Mouse (Mus musculus): ENCODE data around the gene Cox8b. TPM values are rescaled to one million over a fixed set of nuclear protein-coding genes. Genes with fewer than 3 reads are reported as not detected.

Cox8b gene
- total and polyA plus RNA-seq, 3 experiments, result not detected

GRCm38 (mm10) chr7:140941222-140942051 is 41.2 kb upstream of the Cox8b start, which contains the start of gene Pgghg (continued):
- peak; percentile 51; the same call in 1 of the 2 replicates for TF ChIP-seq ELF1 (IDR thresholded peaks at IDR 0.05; ENCODE audit: low read depth, low read length)
- no peak for TF ChIP-seq MAFK (IDR thresholded peaks at IDR 0.05; ENCODE audit: borderline replicate concordance, low read depth, low read length)
- TF ChIP-seq TCF12 (IDR thresholded peaks at IDR 0.05; ENCODE audit: low read depth, low read length), result peak; percentile 42; the same call in 1 of the 2 replicates
- no peak for TF ChIP-seq ZC3H11A (IDR thresholded peaks at IDR 0.05; ENCODE audit: low read depth, low read length)
- peak in 1 of 2 experiments; percentile 4; a peak in 2 of 4 replicates for TF ChIP-seq EP300 (IDR thresholded peaks at IDR 0.05; ENCODE audit: low read depth in 1 of 2, low read length in 2 of 2)
- no peak for TF ChIP-seq GATA1 (IDR thresholded peaks at IDR 0.05; ENCODE audit: low read depth, low read length)
- TF ChIP-seq KAT2A (conservative IDR thresholded peaks at IDR 0.05; ENCODE audit: low read depth, low read length), result no peak
- TF ChIP-seq USF1 (IDR thresholded peaks at IDR 0.05; ENCODE audit: low read depth, low read length), result no peak; the same call in 1 of the 2 replicates
- TF ChIP-seq E2F4 (IDR thresholded peaks at IDR 0.05; ENCODE audit: borderline replicate concordance, low read depth, low read length), result peak; percentile 74
- peak; percentile 97 for TF ChIP-seq MYC (IDR thresholded peaks at IDR 0.05; ENCODE audit: low read depth, low read length)
- TF ChIP-seq GABPA (IDR thresholded peaks at IDR 0.05; ENCODE audit: low read depth, low read length), result no peak
- no peak for TF ChIP-seq TAL1 (IDR thresholded peaks at IDR 0.05; ENCODE audit: low read length)
- TF ChIP-seq POLR2A (IDR thresholded peaks at IDR 0.05; ENCODE audit: control insufficient read depth in 1 of 2, insufficient read depth in 1 of 2, low read depth in 1 of 2, low read length in 2 of 2, poor library complexity in 1 of 2), result peak; percentile 78 to 96; a peak in 3 of 4 replicates
- TF ChIP-seq MEF2A (IDR thresholded peaks at IDR 0.05; ENCODE audit: extremely low read depth, insufficient replicate concordance, low read depth, low read length, poor library complexity, severe bottlenecking), result no peak
- peak; percentile 22; the same call in 1 of the 2 replicates for TF ChIP-seq SMC3 (IDR thresholded peaks at IDR 0.05; ENCODE audit: low read depth, low read length)
- no peak for TF ChIP-seq UBTF (IDR thresholded peaks at IDR 0.05; ENCODE audit: borderline replicate concordance, insufficient read depth, low read depth, low read length)
- TF ChIP-seq CTCF (IDR thresholded peaks at IDR 0.05 in 2 of 3, conservative IDR thresholded peaks at IDR 0.05 in 1 of 3; ENCODE audit: control insufficient read depth in 1 of 3, insufficient read depth in 1 of 3, low read depth in 2 of 3, low read length in 3 of 3, poor library complexity in 1 of 3, severe bottlenecking in 1 of 3), result peak; percentile 69 to 74 (median 69)

- Histone ChIP-seq H3K27me3 (ENCODE audit: control insufficient read depth in 1 of 2, insufficient read depth in 2 of 2, low read length in 2 of 2) (peaks cover 9 to 13% of the 10 kb centered on the region in 2 experiments), H3K9ac (ENCODE audit: control insufficient read depth, low read depth, low read length, poor library complexity, severe bottlenecking) (no peak overlapping the region), H3K79me2 (ENCODE audit: control insufficient read depth, insufficient read depth, low read length, poor library complexity) (peaks cover 1% of the 10 kb centered on the region; the same call in 1 of the 2 replicates), H3K36me3 (ENCODE audit: control insufficient read depth in 1 of 2, insufficient read depth in 2 of 2, low read length in 2 of 2) (peaks cover 0 to 8% of the 10 kb centered on the region in 2 experiments; a peak in 2 of 4 replicates), H3K4me1 (ENCODE audit: control insufficient read depth in 1 of 2, insufficient read depth in 2 of 2, low read length in 2 of 2) (peaks cover 8 to 13% of the 10 kb centered on the region in 2 experiments), H3K27ac (ENCODE audit: control insufficient read depth, low read depth, low read length) (no peak overlapping the region), H3K4me3 (ENCODE audit: control insufficient read depth in 1 of 2, insufficient read depth in 1 of 2, low read depth in 2 of 2, low read length in 2 of 2) (no peak overlapping the region), H3K9me3 (replicated peaks; ENCODE audit: insufficient read depth, low read length) (no peaks in the 10 kb centered on the region)
- no peak for DNase-seq (ENCODE audit: low read depth, low spot score)
- TF ChIP-seq NELFE (IDR thresholded peaks at IDR 0.05; ENCODE audit: low read depth, low read length) (no peak), TAL1 (IDR thresholded peaks at IDR 0.05; ENCODE audit: low read length) (no peak), SMC3 (IDR thresholded peaks at IDR 0.05; ENCODE audit: low read depth, low read length) (no peak), JUND (IDR thresholded peaks at IDR 0.05; ENCODE audit: low read depth, low read length) (no peak), ZKSCAN1 (IDR thresholded peaks at IDR 0.05; ENCODE audit: low read depth, low read length) (no peak), MYB (IDR thresholded peaks at IDR 0.05; ENCODE audit: low read depth, low read length) (no peak), MYC (IDR thresholded peaks at IDR 0.05; ENCODE audit: low read depth, low read length) (no peak), ZNF384 (IDR thresholded peaks at IDR 0.05; ENCODE audit: low read depth, low read length) (no peak), GABPA (IDR thresholded peaks at IDR 0.05; ENCODE audit: low read depth, low read length) (no peak), USF2 (IDR thresholded peaks at IDR 0.05; ENCODE audit: borderline replicate concordance in 1 of 2, insufficient read depth in 1 of 2, low read depth in 1 of 2, low read length in 2 of 2) (no peak), TCF12 (IDR thresholded peaks at IDR 0.05; ENCODE audit: low read depth, low read length) (no peak), HCFC1 (IDR thresholded peaks at IDR 0.05; ENCODE audit: low read depth, low read length) (no peak), MEF2A (IDR thresholded peaks at IDR 0.05; ENCODE audit: extremely low read depth, insufficient replicate concordance, low read depth, low read length, poor library complexity, severe bottlenecking) (no peak), KAT2A (conservative IDR thresholded peaks at IDR 0.05; ENCODE audit: low read depth, low read length) (no peak), SIN3A (IDR thresholded peaks at IDR 0.05; ENCODE audit: low read length) (no peak), TBP (IDR thresholded peaks at IDR 0.05; ENCODE audit: low read depth, low read length) (no peak)
Measured at GRCm38 (mm10) chr7:140939669-140940171, 39.5 kb upstream of the Cox8b start.
